Mouse (Mus musculus): ENCODE results near the gene B3galt6. TPM values are rescaled to one million over a fixed set of nuclear protein-coding genes. Genes with fewer than 3 reads are reported as not detected.

Gene B3galt6
- polyA plus RNA-seq (2015; fragmentation: Nextera tagmentation; extraction: Ambion mirVana), result 11.7 and 12.0 TPM in 2 replicates

DNA sequence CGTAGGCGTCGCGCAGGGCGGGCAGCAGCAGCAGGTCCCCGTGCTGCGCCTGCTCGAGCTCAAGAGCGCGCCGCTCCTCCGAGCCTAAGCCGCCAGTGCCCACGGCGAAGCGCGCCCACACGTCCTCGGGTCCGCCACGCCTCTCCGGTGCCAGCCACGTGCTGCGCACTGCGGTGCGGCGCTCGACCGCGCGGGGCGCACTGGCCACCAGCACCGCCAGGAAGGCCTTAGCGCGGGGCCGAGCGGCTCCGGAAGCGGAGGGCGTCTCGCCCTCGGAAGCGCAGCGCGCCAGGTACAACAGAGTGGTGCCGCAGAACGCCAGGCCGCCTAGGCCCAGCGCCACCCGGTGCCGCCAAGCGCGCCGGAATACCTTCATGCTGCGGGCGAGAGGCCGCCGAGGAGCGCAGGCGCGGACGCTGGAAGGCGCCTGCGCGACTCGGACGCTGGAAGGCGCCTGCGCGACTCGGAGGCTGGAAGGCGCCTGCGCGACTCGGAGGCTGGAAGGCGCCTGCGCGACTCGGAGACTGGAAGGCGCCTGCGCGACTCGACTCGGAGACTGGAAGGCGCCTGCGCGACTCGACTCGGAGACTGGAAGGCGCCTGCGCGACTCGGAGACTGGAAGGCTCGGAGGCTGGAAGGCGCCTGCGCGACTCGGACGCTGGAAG, at the start of gene B3galt6, which contains the start of gene Sdf4:
Gene B3galt6 (minus strand): TSS at position 409 of the 665 bp plus-strand sequence.
Gene Sdf4 (plus strand): TSS at position 632 of the 665 bp plus-strand sequence.
- peaks cover 16% of the 10 kb centered on the region for H3K4me1 ChIP-seq (ENCODE audit: control insufficient read depth, insufficient read depth, low read length)
- under 1% methylated on average over 97 of the region's 99 CpGs for WGBS

DNA sequence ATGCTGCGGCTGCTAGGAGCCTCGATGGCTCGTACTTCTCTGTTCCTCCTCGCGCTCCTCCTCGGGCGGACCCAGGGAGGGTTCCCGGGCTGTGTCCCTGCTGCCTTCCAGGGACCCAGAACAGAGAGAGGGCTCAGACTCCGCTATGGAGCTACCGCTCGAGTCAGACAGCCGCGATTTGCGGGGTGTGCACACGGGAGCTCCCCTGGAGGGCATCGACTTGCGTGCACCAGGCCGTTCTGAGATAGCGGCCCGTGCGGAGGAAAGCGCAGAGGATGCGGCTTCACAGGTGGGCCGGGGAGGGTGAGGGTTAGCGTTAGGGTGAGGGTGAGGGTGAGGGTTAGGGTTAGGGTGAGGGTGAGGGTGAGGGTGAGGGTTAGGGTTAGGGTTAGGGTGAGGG, 42.5 kb upstream of the B3galt6 start:
- Histone ChIP-seq H3K4me2 (ENCODE audit: low read depth, low read length) (0 out of 2 replicates have a peak overlapping the region, but pooled peaks have one; percentile 33), H3K9me3 (ENCODE audit: control insufficient read depth, low read length) (no peaks in the 10 kb centered on the region), H3K4me3 (ENCODE audit: low read length) (peak overlapping the region; percentile 16), H3K9ac (ENCODE audit: low read depth, low read length) (no peak overlapping the region), H3K4me1 (ENCODE audit: control insufficient read depth, insufficient read depth, low read length) (peaks cover 22% of the 10 kb centered on the region), H3K27me3 (replicated peaks; ENCODE audit: control insufficient read depth, insufficient read depth, low read length) (peaks cover 9% of the 10 kb centered on the region; the same call in 1 of the 2 replicates), H3K36me3 (ENCODE audit: control insufficient read depth, insufficient read depth, low read length) (no peaks in the 10 kb centered on the region; the same call in 1 of the 2 replicates), H3K27ac (ENCODE audit: low read length) (no peak overlapping the region)
- 28% methylated on average over 25 of the region's 25 CpGs for WGBS
- ATAC-seq, result no peak

More for the DNA sequence above, at the start of gene B3galt6, which contains the start of gene Sdf4:
- no peaks in the 10 kb centered on the region for H3K27me3 ChIP-seq (replicated peaks; ENCODE audit: control insufficient read depth, insufficient read depth, low read length)
- peaks cover 9% of the 10 kb centered on the region for H3K36me3 ChIP-seq (ENCODE audit: control insufficient read depth, insufficient read depth, low read length)
- H3K9me3 ChIP-seq (ENCODE audit: control insufficient read depth, low read length), result no peaks in the 10 kb centered on the region
- H3K4me2 ChIP-seq (ENCODE audit: low read depth, low read length), result peak within 1 kb of the TSS; percentile 99
- ATAC-seq, result peak; percentile 90
- peak within 1 kb of the TSS; percentile 96 for H3K27ac ChIP-seq (ENCODE audit: low read length)
- H3K9ac ChIP-seq (ENCODE audit: low read depth, low read length), result peak within 1 kb of the TSS; percentile 91
- H3K4me3 ChIP-seq (ENCODE audit: low read length), result peak within 1 kb of the TSS; percentile 89

DNA sequence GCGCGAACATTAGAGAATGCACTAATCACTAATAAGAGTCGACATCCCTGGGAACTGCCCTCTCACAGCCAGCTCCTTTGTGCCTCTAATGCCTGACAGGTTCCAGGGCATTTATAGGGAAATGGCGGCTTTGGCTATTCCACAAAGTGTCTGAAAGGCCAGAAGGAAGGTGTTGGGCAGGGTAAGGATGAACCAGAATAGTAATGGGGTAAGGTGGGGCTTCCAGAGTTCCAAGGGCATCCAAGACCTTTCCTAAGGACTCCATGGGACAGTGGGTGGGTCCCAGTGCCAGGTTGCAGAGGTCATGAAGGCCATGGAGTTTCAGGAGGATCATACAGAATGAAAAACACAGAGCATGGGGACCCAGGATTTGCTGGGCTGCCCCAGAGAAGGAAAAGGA, 41.9 kb upstream of the B3galt6 start:
- H3K27me3 ChIP-seq (replicated peaks; ENCODE audit: control insufficient read depth, insufficient read depth, low read length), result peaks cover 9% of the 10 kb centered on the region; the same call in 1 of the 2 replicates

DNA sequence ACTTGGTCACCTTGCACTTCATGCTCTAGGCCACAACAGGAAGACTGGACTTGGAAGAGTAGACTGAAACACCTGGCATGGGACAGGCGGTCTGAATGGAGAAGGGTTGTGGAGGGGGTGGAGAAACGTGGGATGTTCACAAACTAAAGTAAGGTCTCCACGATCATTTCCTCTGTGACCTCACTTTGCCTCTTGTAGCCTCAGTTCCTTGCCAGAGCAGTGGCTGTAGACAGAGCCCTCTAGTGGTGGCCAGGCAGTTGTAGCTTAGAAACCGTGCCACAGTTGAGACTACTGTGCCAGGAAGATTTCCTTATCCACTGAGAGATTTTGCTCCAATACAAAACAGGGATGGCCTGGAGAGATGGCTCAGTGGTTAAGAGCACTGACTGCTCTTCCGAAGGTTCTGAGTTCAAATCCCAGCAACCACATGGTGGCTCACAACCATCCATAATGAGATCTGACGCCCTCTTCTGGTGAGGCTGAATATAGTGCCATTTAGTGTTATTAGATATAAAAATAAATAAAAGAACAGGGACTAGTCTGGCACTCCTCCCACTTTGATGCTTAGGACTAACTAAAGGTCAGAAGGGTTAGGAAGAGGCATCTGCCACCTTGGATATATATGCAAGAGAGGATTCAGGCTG, 41.1 kb upstream of the B3galt6 start:
- no peak for ATAC-seq
- H3K36me3 ChIP-seq (ENCODE audit: control insufficient read depth, insufficient read depth, low read length), result peaks cover 2% of the 10 kb centered on the region; the same call in 1 of the 2 replicates
- WGBS, result 47% methylated on average over 6 of the region's 6 CpGs
- no peak overlapping the region for H3K9ac ChIP-seq (ENCODE audit: low read depth, low read length)
- no peak overlapping the region for H3K27ac ChIP-seq (ENCODE audit: low read length)
- no peak overlapping the region for H3K4me3 ChIP-seq (ENCODE audit: low read length)
- H3K27me3 ChIP-seq (replicated peaks; ENCODE audit: control insufficient read depth, insufficient read depth, low read length), result peaks cover 9% of the 10 kb centered on the region; the same call in 1 of the 2 replicates
- H3K9me3 ChIP-seq (ENCODE audit: control insufficient read depth, low read length), result no peaks in the 10 kb centered on the region
- peaks cover 22% of the 10 kb centered on the region for H3K4me1 ChIP-seq (ENCODE audit: control insufficient read depth, insufficient read depth, low read length)
- no peak overlapping the region for H3K4me2 ChIP-seq (ENCODE audit: low read depth, low read length)

More for the DNA sequence above, 41.9 kb upstream of the B3galt6 start:
- Histone ChIP-seq H3K36me3 (ENCODE audit: control insufficient read depth, insufficient read depth, low read length) (peaks cover 2% of the 10 kb centered on the region; the same call in 1 of the 2 replicates), H3K27ac (ENCODE audit: low read length) (no peak overlapping the region), H3K9me3 (ENCODE audit: control insufficient read depth, low read length) (no peaks in the 10 kb centered on the region), H3K4me2 (ENCODE audit: low read depth, low read length) (no peak overlapping the region), H3K4me1 (ENCODE audit: control insufficient read depth, insufficient read depth, low read length) (peaks cover 22% of the 10 kb centered on the region), H3K9ac (ENCODE audit: low read depth, low read length) (no peak overlapping the region), H3K4me3 (ENCODE audit: low read length) (no peak overlapping the region)
- no peak for ATAC-seq
- WGBS, result 73% methylated on average over 4 of the region's 4 CpGs

DNA sequence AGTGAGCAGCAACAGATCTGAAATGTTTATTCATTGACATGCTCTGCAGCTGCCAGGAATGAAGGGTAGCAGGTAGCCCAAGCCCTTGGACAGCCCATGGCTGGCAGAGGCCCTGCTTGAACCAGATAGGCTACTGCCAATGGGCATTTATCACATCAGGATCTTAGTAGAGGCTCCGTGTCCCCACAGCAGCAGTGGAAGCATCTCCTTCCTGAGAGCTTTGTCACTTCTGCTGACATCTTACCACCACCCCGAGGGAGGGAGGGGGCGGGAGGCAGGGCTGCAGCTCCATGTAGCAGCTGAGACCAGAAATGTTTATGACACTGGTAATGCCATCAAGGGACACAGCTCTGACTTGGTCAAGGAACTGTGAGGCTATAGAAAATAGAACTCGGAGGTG, 40.4 kb upstream of the B3galt6 start:
- Histone ChIP-seq H3K4me1 (ENCODE audit: control insufficient read depth, insufficient read depth, low read length) (peaks cover 22% of the 10 kb centered on the region), H3K36me3 (ENCODE audit: control insufficient read depth, insufficient read depth, low read length) (peaks cover 4% of the 10 kb centered on the region; the same call in 1 of the 2 replicates), H3K27ac (ENCODE audit: low read length) (peak overlapping the region; percentile 90), H3K27me3 (replicated peaks; ENCODE audit: control insufficient read depth, insufficient read depth, low read length) (peaks cover 9% of the 10 kb centered on the region; the same call in 1 of the 2 replicates), H3K9ac (ENCODE audit: low read depth, low read length) (peak overlapping the region; percentile 76; the same call in 1 of the 2 replicates), H3K4me2 (ENCODE audit: low read depth, low read length) (no peak overlapping the region), H3K4me3 (ENCODE audit: low read length) (no peak overlapping the region), H3K9me3 (ENCODE audit: control insufficient read depth, low read length) (no peaks in the 10 kb centered on the region)
- no peak for ATAC-seq
- 80% methylated on average over 4 of the region's 4 CpGs for WGBS

DNA sequence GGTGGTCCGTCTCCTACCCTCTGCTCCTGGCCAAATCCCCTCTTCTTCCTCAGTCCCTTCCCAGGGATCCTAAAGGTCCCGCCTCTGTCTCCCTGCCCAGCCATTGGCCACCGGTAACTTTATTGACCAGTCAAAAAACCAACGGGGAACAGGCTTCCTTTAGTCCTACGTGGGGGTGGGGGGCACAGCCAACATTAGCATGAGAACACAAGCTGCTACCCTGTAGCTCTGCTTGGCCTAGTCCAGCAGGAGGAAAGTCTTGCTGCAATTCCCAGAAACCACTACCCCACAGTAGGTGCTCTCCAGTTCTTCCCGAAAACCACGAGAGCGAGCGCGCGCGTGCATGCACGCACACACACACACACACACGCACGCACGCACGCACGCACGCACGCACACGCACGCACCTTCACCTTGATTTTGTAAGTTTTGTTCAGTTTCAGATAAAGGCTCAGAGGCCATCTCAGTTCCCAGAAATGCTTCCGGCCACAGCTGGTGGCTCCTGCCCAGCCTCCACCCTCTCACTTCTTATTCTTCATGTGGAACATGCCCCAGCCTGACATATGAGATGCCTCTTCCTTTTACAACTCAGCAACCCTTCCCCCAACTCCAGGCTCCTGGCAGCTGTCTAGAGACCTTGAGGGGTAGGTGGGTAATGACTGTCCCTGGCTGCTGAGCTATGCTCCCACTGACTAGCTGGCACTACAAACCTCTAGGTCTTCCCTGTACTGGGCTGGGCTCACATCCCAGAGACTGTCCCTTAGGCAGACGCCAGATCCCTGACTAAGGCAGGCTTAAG, 39.3 kb upstream of the B3galt6 start:
- peak; percentile 95 for ATAC-seq
- H3K4me3 ChIP-seq (ENCODE audit: low read length), result peak overlapping the region; percentile 53
- peaks cover 22% of the 10 kb centered on the region for H3K4me1 ChIP-seq (ENCODE audit: control insufficient read depth, insufficient read depth, low read length)
- 1% methylated on average over 24 of the region's 24 CpGs for WGBS
- H3K27ac ChIP-seq (ENCODE audit: low read length), result peak overlapping the region; percentile 90
- H3K9me3 ChIP-seq (ENCODE audit: control insufficient read depth, low read length), result no peaks in the 10 kb centered on the region
- peak overlapping the region; percentile 76 for H3K9ac ChIP-seq (ENCODE audit: low read depth, low read length)
- H3K27me3 ChIP-seq (replicated peaks; ENCODE audit: control insufficient read depth, insufficient read depth, low read length), result peaks cover 9% of the 10 kb centered on the region; the same call in 1 of the 2 replicates
- H3K36me3 ChIP-seq (ENCODE audit: control insufficient read depth, insufficient read depth, low read length), result peaks cover 5% of the 10 kb centered on the region; the same call in 1 of the 2 replicates
- H3K4me2 ChIP-seq (ENCODE audit: low read depth, low read length), result peak overlapping the region; percentile 77

DNA sequence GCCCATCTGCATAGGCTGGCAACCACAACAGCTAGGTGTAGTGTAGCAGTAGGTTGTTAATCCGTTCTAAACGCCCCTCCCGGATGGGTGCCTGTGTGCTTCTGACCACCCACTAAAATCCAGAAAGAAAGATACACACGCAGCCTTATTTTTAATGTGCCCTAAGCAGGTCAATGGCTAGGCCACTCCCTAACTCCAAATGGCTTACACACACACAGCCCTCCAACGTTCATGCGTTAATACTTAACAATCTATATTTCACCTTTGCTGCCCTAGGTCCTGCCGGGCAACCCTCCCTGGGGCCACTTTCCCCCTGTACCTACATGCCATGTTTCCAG, 38.8 kb upstream of the B3galt6 start:
- peak overlapping the region; percentile 53 for H3K4me3 ChIP-seq (ENCODE audit: low read length)
- ATAC-seq, result peak; percentile 73
- peak overlapping the region; percentile 90 for H3K27ac ChIP-seq (ENCODE audit: low read length)
- H3K4me2 ChIP-seq (ENCODE audit: low read depth, low read length), result peak overlapping the region; percentile 77
- peaks cover 22% of the 10 kb centered on the region for H3K4me1 ChIP-seq (ENCODE audit: control insufficient read depth, insufficient read depth, low read length)
- WGBS, result 2% methylated on average over 7 of the region's 7 CpGs
- peaks cover 9% of the 10 kb centered on the region; the same call in 1 of the 2 replicates for H3K27me3 ChIP-seq (replicated peaks; ENCODE audit: control insufficient read depth, insufficient read depth, low read length)
- H3K36me3 ChIP-seq (ENCODE audit: control insufficient read depth, insufficient read depth, low read length), result peaks cover 5% of the 10 kb centered on the region; the same call in 1 of the 2 replicates
- peak overlapping the region; percentile 76 for H3K9ac ChIP-seq (ENCODE audit: low read depth, low read length)
- H3K9me3 ChIP-seq (ENCODE audit: control insufficient read depth, low read length), result no peaks in the 10 kb centered on the region

DNA sequence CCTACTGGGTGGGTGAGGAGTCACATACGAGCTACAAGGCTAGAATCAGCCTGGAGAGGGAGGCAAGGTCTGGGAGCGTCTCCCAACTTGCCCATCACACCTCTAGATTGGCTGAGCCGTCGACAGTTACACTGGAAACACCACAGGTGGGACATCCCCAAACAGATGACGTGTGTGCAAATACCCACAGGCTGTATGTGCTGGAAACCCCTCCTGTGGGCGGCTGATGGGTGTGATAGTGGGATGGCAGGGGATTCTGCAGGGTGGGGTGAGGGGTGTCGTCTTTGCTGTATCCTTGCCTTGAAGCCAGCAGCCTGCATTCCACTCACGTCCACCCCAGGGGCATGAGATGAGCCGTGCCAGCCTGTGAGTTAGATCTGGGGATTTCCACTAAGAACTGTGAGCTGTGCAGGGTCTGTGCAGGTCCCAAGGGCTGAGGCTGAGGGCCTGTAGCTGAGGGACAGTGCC, 38.2 kb upstream of the B3galt6 start:
- H3K27me3 ChIP-seq (replicated peaks; ENCODE audit: control insufficient read depth, insufficient read depth, low read length), result peaks cover 4% of the 10 kb centered on the region; the same call in 1 of the 2 replicates
- 42% methylated on average over 9 of the region's 9 CpGs for WGBS
- 0 out of 2 replicates have a peak overlapping the region, but pooled peaks have one; percentile 16 for H3K27ac ChIP-seq (ENCODE audit: low read length)
- peak overlapping the region; percentile 76 for H3K9ac ChIP-seq (ENCODE audit: low read depth, low read length)
- peak overlapping the region; percentile 53 for H3K4me3 ChIP-seq (ENCODE audit: low read length)
- peak; percentile 1; the same call in 1 of the 2 replicates for ATAC-seq
- H3K4me1 ChIP-seq (ENCODE audit: control insufficient read depth, insufficient read depth, low read length), result peaks cover 22% of the 10 kb centered on the region
- peaks cover 5% of the 10 kb centered on the region; the same call in 1 of the 2 replicates for H3K36me3 ChIP-seq (ENCODE audit: control insufficient read depth, insufficient read depth, low read length)
- H3K9me3 ChIP-seq (ENCODE audit: control insufficient read depth, low read length), result no peaks in the 10 kb centered on the region
- H3K4me2 ChIP-seq (ENCODE audit: low read depth, low read length), result peak overlapping the region; percentile 77
